Mouse (Mus musculus): ENCODE measurements around the gene Rbfox3. TPM values are rescaled to one million over a fixed set of nuclear protein-coding genes. Genes with fewer than 3 reads are reported as not detected.

Gene Rbfox3
- polyA plus RNA-seq, 1 experiment from 2014 or later: 1.1 TPM

- H3K4me1 ChIP-seq (replicated peaks; ENCODE audit: control insufficient read depth, insufficient read depth, low read length): peaks cover 6% of the 10 kb centered on the region
- H3K4me3 ChIP-seq (ENCODE audit: low read depth, low read length): no peak overlapping the region
- DNase-seq (ENCODE audit: low spot score): no peak
- WGBS: 74% methylated on average over 5 of the region's 5 CpGs
- H3K36me3 ChIP-seq (ENCODE audit: control insufficient read depth, insufficient read depth, low read length): no peaks in the 10 kb centered on the region
- ATAC-seq (replicated peaks; ENCODE audit: low FRiP score): no peak
- H3K27ac ChIP-seq (ENCODE audit: low read depth, low read length): no peak overlapping the region
- no peaks in the 10 kb centered on the region for H3K27me3 ChIP-seq (replicated peaks; ENCODE audit: control insufficient read depth, insufficient read depth, low read length)
- H3K9me3 ChIP-seq (ENCODE audit: control insufficient read depth, low read length): no peaks in the 10 kb centered on the region
- H3K9ac ChIP-seq (ENCODE audit: low read depth, low read length): no peak overlapping the region
- no peak overlapping the region for H3K4me2 ChIP-seq
Measured at GRCm38 (mm10) chr11:118731655-118732054, 179.7 kb downstream of the Rbfox3 start.

- no peak overlapping the region for H3K9ac ChIP-seq (ENCODE audit: low read depth, low read length)
- WGBS: 43% methylated on average over 8 of the region's 8 CpGs
- H3K4me3 ChIP-seq (ENCODE audit: low read depth, low read length): no peak overlapping the region
- ATAC-seq (replicated peaks; ENCODE audit: low FRiP score) (no peak), DNase-seq (ENCODE audit: low spot score) (no peak)
- H3K4me2 ChIP-seq: no peak overlapping the region
- H3K36me3 ChIP-seq (ENCODE audit: control insufficient read depth, insufficient read depth, low read length): no peaks in the 10 kb centered on the region
- H3K4me1 ChIP-seq (replicated peaks; ENCODE audit: control insufficient read depth, insufficient read depth, low read length): peaks cover 8% of the 10 kb centered on the region
- no peaks in the 10 kb centered on the region for H3K27me3 ChIP-seq (replicated peaks; ENCODE audit: control insufficient read depth, insufficient read depth, low read length)
- H3K27ac ChIP-seq (ENCODE audit: low read depth, low read length): no peak overlapping the region
- H3K9me3 ChIP-seq (ENCODE audit: control insufficient read depth, low read length): no peaks in the 10 kb centered on the region
Measured at GRCm38 (mm10) chr11:118729373-118729772, 182.0 kb downstream of the Rbfox3 start.

- WGBS: 67% methylated on average over 12 of the region's 12 CpGs
- Histone ChIP-seq H3K9me3 (ENCODE audit: control insufficient read depth, low read length) (no peaks in the 10 kb centered on the region), H3K4me1 (replicated peaks; ENCODE audit: control insufficient read depth, insufficient read depth, low read length) (peaks cover 8% of the 10 kb centered on the region), H3K4me2 (no peak overlapping the region), H3K36me3 (ENCODE audit: control insufficient read depth, insufficient read depth, low read length) (no peaks in the 10 kb centered on the region), H3K27ac (ENCODE audit: low read depth, low read length) (no peak overlapping the region), H3K9ac (ENCODE audit: low read depth, low read length) (no peak overlapping the region), H3K4me3 (ENCODE audit: low read depth, low read length) (no peak overlapping the region), H3K27me3 (replicated peaks; ENCODE audit: control insufficient read depth, insufficient read depth, low read length) (no peaks in the 10 kb centered on the region)
- ATAC-seq (replicated peaks; ENCODE audit: low FRiP score) (no peak), DNase-seq (ENCODE audit: low spot score) (no peak)
Measured at GRCm38 (mm10) chr11:118728797-118729196, 182.6 kb downstream of the Rbfox3 start.

GRCm38 (mm10) chr11:118728083-118728551 is 183.3 kb downstream of the Rbfox3 start:
- Histone ChIP-seq H3K4me2 (no peak overlapping the region), H3K27me3 (replicated peaks; ENCODE audit: control insufficient read depth, insufficient read depth, low read length) (no peaks in the 10 kb centered on the region), H3K9ac (ENCODE audit: low read depth, low read length) (no peak overlapping the region), H3K36me3 (ENCODE audit: control insufficient read depth, insufficient read depth, low read length) (no peaks in the 10 kb centered on the region), H3K4me3 (ENCODE audit: low read depth, low read length) (no peak overlapping the region), H3K27ac (ENCODE audit: low read depth, low read length) (no peak overlapping the region), H3K4me1 (replicated peaks; ENCODE audit: control insufficient read depth, insufficient read depth, low read length) (peaks cover 8% of the 10 kb centered on the region), H3K9me3 (ENCODE audit: control insufficient read depth, low read length) (no peaks in the 10 kb centered on the region)
- no peak for DNase-seq (ENCODE audit: low spot score)
- ATAC-seq (replicated peaks; ENCODE audit: low FRiP score): no peak
- WGBS: 24% methylated on average over 8 of the region's 8 CpGs

GRCm38 (mm10) chr11:118726430-118726829 is 185.0 kb downstream of the Rbfox3 start:
- Histone ChIP-seq H3K27ac (ENCODE audit: low read depth, low read length) (no peak overlapping the region), H3K9me3 (ENCODE audit: control insufficient read depth, low read length) (no peaks in the 10 kb centered on the region), H3K4me3 (ENCODE audit: low read depth, low read length) (no peak overlapping the region), H3K4me2 (no peak overlapping the region), H3K27me3 (replicated peaks; ENCODE audit: control insufficient read depth, insufficient read depth, low read length) (no peaks in the 10 kb centered on the region), H3K4me1 (replicated peaks; ENCODE audit: control insufficient read depth, insufficient read depth, low read length) (peaks cover 11% of the 10 kb centered on the region), H3K36me3 (ENCODE audit: control insufficient read depth, insufficient read depth, low read length) (no peaks in the 10 kb centered on the region), H3K9ac (ENCODE audit: low read depth, low read length) (no peak overlapping the region)
- 78% methylated on average over 8 of the region's 8 CpGs for WGBS
- no peak for DNase-seq (ENCODE audit: low spot score)
- ATAC-seq (replicated peaks; ENCODE audit: low FRiP score): no peak

GRCm38 (mm10) chr11:118724423-118724822 is 187.0 kb downstream of the Rbfox3 start:
- ATAC-seq (replicated peaks; ENCODE audit: low FRiP score) (no peak; the same call in 1 of the 2 replicates), DNase-seq (ENCODE audit: low spot score) (no peak)
- Histone ChIP-seq H3K4me2 (no peak overlapping the region), H3K9ac (ENCODE audit: low read depth, low read length) (no peak overlapping the region), H3K27me3 (replicated peaks; ENCODE audit: control insufficient read depth, insufficient read depth, low read length) (no peaks in the 10 kb centered on the region), H3K4me3 (ENCODE audit: low read depth, low read length) (no peak overlapping the region), H3K4me1 (replicated peaks; ENCODE audit: control insufficient read depth, insufficient read depth, low read length) (peaks cover 11% of the 10 kb centered on the region), H3K9me3 (ENCODE audit: control insufficient read depth, low read length) (no peaks in the 10 kb centered on the region), H3K36me3 (ENCODE audit: control insufficient read depth, insufficient read depth, low read length) (no peaks in the 10 kb centered on the region), H3K27ac (ENCODE audit: low read depth, low read length) (no peak overlapping the region)
- 64% methylated on average over 8 of the region's 8 CpGs for WGBS

- no peaks in the 10 kb centered on the region for H3K36me3 ChIP-seq (ENCODE audit: control insufficient read depth, insufficient read depth, low read length)
- no peak overlapping the region for H3K27ac ChIP-seq (ENCODE audit: low read depth, low read length)
- no peak overlapping the region for H3K4me3 ChIP-seq (ENCODE audit: low read depth, low read length)
- no peak overlapping the region for H3K9ac ChIP-seq (ENCODE audit: low read depth, low read length)
- H3K9me3 ChIP-seq (ENCODE audit: control insufficient read depth, low read length): no peaks in the 10 kb centered on the region
- no peak overlapping the region for H3K4me2 ChIP-seq
- peaks cover 11% of the 10 kb centered on the region for H3K4me1 ChIP-seq (replicated peaks; ENCODE audit: control insufficient read depth, insufficient read depth, low read length)
- ATAC-seq (replicated peaks; ENCODE audit: low FRiP score) (no peak), DNase-seq (ENCODE audit: low spot score) (no peak)
- H3K27me3 ChIP-seq (replicated peaks; ENCODE audit: control insufficient read depth, insufficient read depth, low read length): no peaks in the 10 kb centered on the region
- WGBS: 58% methylated on average over 8 of the region's 8 CpGs
Measured at GRCm38 (mm10) chr11:118723166-118723565, 188.2 kb downstream of the Rbfox3 start.

- H3K4me1 ChIP-seq (replicated peaks; ENCODE audit: control insufficient read depth, insufficient read depth, low read length): peaks cover 7% of the 10 kb centered on the region; the same call in 1 of the 2 replicates
- DNase-seq (ENCODE audit: low spot score) (no peak), ATAC-seq (replicated peaks; ENCODE audit: low FRiP score) (no peak)
- no peaks in the 10 kb centered on the region for H3K36me3 ChIP-seq (ENCODE audit: control insufficient read depth, insufficient read depth, low read length)
- WGBS: 38% methylated on average over 6 of the region's 6 CpGs
- no peak overlapping the region for H3K4me3 ChIP-seq (ENCODE audit: low read depth, low read length)
- H3K27me3 ChIP-seq (replicated peaks; ENCODE audit: control insufficient read depth, insufficient read depth, low read length): no peaks in the 10 kb centered on the region
- no peak overlapping the region for H3K27ac ChIP-seq (ENCODE audit: low read depth, low read length)
- no peak overlapping the region for H3K4me2 ChIP-seq
- H3K9me3 ChIP-seq (ENCODE audit: control insufficient read depth, low read length): no peaks in the 10 kb centered on the region
- no peak overlapping the region for H3K9ac ChIP-seq (ENCODE audit: low read depth, low read length)
Measured at GRCm38 (mm10) chr11:118721898-118722297, 189.5 kb downstream of the Rbfox3 start.

- WGBS: 79% methylated on average over 26 of the region's 26 CpGs
- ATAC-seq (replicated peaks; ENCODE audit: low FRiP score) (no peak), DNase-seq (ENCODE audit: low spot score) (no peak)
- Histone ChIP-seq H3K36me3 (ENCODE audit: control insufficient read depth, insufficient read depth, low read length) (no peaks in the 10 kb centered on the region), H3K4me2 (no peak overlapping the region), H3K9me3 (ENCODE audit: control insufficient read depth, low read length) (no peaks in the 10 kb centered on the region), H3K9ac (ENCODE audit: low read depth, low read length) (no peak overlapping the region), H3K27me3 (replicated peaks; ENCODE audit: control insufficient read depth, insufficient read depth, low read length) (no peaks in the 10 kb centered on the region), H3K27ac (ENCODE audit: low read depth, low read length) (no peak overlapping the region), H3K4me1 (replicated peaks; ENCODE audit: control insufficient read depth, insufficient read depth, low read length) (no peaks in the 10 kb centered on the region), H3K4me3 (ENCODE audit: low read depth, low read length) (no peak overlapping the region)
Measured at GRCm38 (mm10) chr11:118714601-118715524, 196.5 kb downstream of the Rbfox3 start.

Data from liver, embryonic 11.5 days (tissue).